In the genomic region with DNA sequence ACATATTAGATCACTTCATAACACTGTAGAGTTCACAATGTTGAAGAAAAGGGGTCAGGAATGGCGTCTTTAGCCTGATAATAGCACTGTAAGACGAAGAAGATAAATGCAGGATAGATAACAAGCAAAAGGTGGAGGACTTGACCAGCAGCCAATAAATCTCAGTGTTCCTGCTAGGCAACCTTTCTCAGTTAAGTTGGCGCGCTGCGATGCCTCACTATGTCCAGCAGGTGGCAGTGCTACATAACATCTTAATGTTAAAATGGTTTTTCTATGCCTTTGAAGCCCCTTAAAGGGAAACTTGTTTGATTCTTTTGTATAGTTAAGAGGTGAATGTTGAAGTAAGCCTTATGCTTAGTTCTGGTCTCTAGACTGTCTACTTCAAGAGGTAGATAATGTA, we compare ENCODE assay signal across 8 mouse cellular contexts. TPM values are rescaled to one million over a fixed set of nuclear protein-coding genes. Genes with fewer than 3 reads are reported as not detected.
DNase-seq lines count a peak whose midpoint lies in the region; ATAC-seq and TF ChIP-seq lines count a peak whose summit lies in the region.

No protein-coding gene starts in this region.

- no peak for ATAC-seq in frontal cortex, adult (ENCODE audit: low TSS enrichment)
- no peak for ATAC-seq in Patski
- peak; percentile 42; the same call in 1 of the 2 replicates for ATAC-seq in megakaryocyte-erythroid progenitor cell, adult 5-6 weeks (replicated peaks; ENCODE audit: low FRiP score, low TSS enrichment, poor library complexity, severe bottlenecking)

- POLR2A ChIA-PET in Patski (lab: Charles Lee) = interaction anchor here (0.7 kb wide), 1 partner anchor 79 kb away, joined by 3 read pairs; no protein-coding TSS in a partner anchor

- intact Hi-C loops in gastrocnemius, postnatal 14 days (cut with DNase I; ENCODE audit: low total_unique reads) = loop anchor here (2.0 kb wide), 1 partner anchor 107 kb away; no protein-coding TSS in a partner anchor

- in situ Hi-C loops in Patski (cut with MboI; ENCODE audit: low pct_unique_long_range_greater_than_20kb) = loop anchor here (5.0 to 25.0 kb wide), 2 partner anchors 111 to 1421 kb away; a partner anchor contains a TSS

- DNase-seq in frontal cortex, adult 2 months (ENCODE audit: extremely low spot score in 1 of 2, low spot score in 1 of 2) = peak; percentile 23 to 88
- no peak for DNase-seq in Patski (ENCODE audit: low read depth, low spot score)
- DNase-seq in cerebellum, adult 9-11 months = peak; percentile 51
- DNase-seq in gastrocnemius, postnatal 14 days = peak; percentile 54
- DNase-seq in layer of hippocampus, adult 9-11 months = peak; percentile 44
- peak; percentile 14 to 37 for DNase-seq in spleen, postnatal 36 days (ENCODE audit: low spot score in 2 of 2)

- peaks cover 22% of the 10 kb centered on the region for H3K27me3 ChIP-seq in Patski

- peak; percentile 95 for TF ChIP-seq CTCF in Patski (IDR thresholded peaks at IDR 0.05)

- CTCF ChIA-PET in Patski (lab: Charles Lee) = interaction anchor here (1.7 kb wide), 1 partner anchor 106 kb away, joined by 5 read pairs; no protein-coding TSS in a partner anchor

RNA-seq across cellular contexts. Expression of a gene that starts 25.5 kb away (rescaled TPM):
- 5.8 and 5.9 TPM in 2 replicates for polyA plus RNA-seq in frontal cortex, adult 2 months (2012; rRNA removed)
- 2.3 TPM for polyA plus RNA-seq in Patski (2021)
- under 1 TPM; 0.12 to 0.13 TPM for total RNA-seq in gastrocnemius, postnatal 14 days (2021)
- 0.69 TPM in 1 of 2 replicates, not detected in the other for total RNA-seq in megakaryocyte-erythroid progenitor cell, adult 5-6 weeks (2014; fragmentation: Nextera tagmentation)
- total RNA-seq in megakaryocyte-erythroid progenitor cell, adult 5-6 weeks (2017) = 1.8 and 2.9 TPM in 2 replicates

RNA-seq across cellular contexts. Expression of a gene that starts 25.6 kb away (rescaled TPM):
- polyA plus RNA-seq in frontal cortex, adult 2 months (2012; rRNA removed) = 0.42 and 0.48 TPM in 2 replicates
- polyA plus RNA-seq in Patski (2021) = 0.24 TPM
- under 1 TPM in 1 of 2 experiments, not detected in 1; 0.06 TPM for total RNA-seq in gastrocnemius, postnatal 14 days (2021)
- total RNA-seq in megakaryocyte-erythroid progenitor cell, adult 5-6 weeks (2014; fragmentation: Nextera tagmentation) = not detected in 2 replicates
- not detected in 2 replicates for total RNA-seq in megakaryocyte-erythroid progenitor cell, adult 5-6 weeks (2017)

RNA-seq across cellular contexts. Expression of a gene that starts 58.4 kb away (rescaled TPM):
- polyA plus RNA-seq in frontal cortex, adult 2 months (2012; rRNA removed) = 8.1 and 8.4 TPM in 2 replicates
- polyA plus RNA-seq in Patski (2021) = 9.5 TPM
- under 1 TPM; 0.27 to 0.33 TPM for total RNA-seq in gastrocnemius, postnatal 14 days (2021)
- total RNA-seq in megakaryocyte-erythroid progenitor cell, adult 5-6 weeks (2014; fragmentation: Nextera tagmentation) = not detected in 2 replicates
- total RNA-seq in megakaryocyte-erythroid progenitor cell, adult 5-6 weeks (2017) = not detected in 2 replicates
